Mouse (Mus musculus) heart, adult 2 months (tissue): ENCODE results near the gene Stat3. TPM values are rescaled to one million over a fixed set of nuclear protein-coding genes. Genes with fewer than 3 reads are reported as not detected.

Source experiments
- DNase-seq, 2 experiments: peaks; one replicate each; pipeline ENCODE4 v3.0.0; 2021
- H3K27ac ChIP-seq: fragments of 200-600 bp; 2 replicates; pipeline ENCODE4 v1.8.1; 2022
- H3K27me3 ChIP-seq: fragments of 200-500 bp; 2 replicates; pipeline ENCODE4 v1.6.1; 2012; ENCODE audit warnings: mild to moderate bottlenecking, low read length, inconsistent platforms, mixed read lengths; ENCODE audit not compliant: control insufficient read depth, insufficient read depth
- H3K36me3 ChIP-seq: fragments of 200-500 bp; 2 replicates; pipeline ENCODE4 v1.6.1; 2012; ENCODE audit warnings: low read length, inconsistent platforms; ENCODE audit not compliant: control insufficient read depth, insufficient read depth
- H3K4me1 ChIP-seq: fragments of 200-500 bp; 2 replicates; pipeline ENCODE4 v1.6.1; 2011; ENCODE audit warnings: low read length; ENCODE audit not compliant: control insufficient read depth, insufficient read depth
- H3K4me3 ChIP-seq: fragments of 200-600 bp; 2 replicates; pipeline ENCODE4 v1.8.1; 2022
- H3K79me2 ChIP-seq: fragments of 200-500 bp; replicated peaks from 2 replicates; pipeline ENCODE4 v1.6.1; 2012; ENCODE audit warnings: mild to moderate bottlenecking, inconsistent platforms, low read length, moderate library complexity, mixed read lengths; ENCODE audit not compliant: control insufficient read depth, insufficient read depth
- H3K9ac ChIP-seq: fragments of 200-500 bp; 2 replicates; pipeline ENCODE4 v1.6.1; 2012; ENCODE audit warnings: low read depth, mild to moderate bottlenecking, control low read depth, inconsistent platforms, low read length, mixed read lengths
- CTCF ChIP-seq: fragments of 200-600 bp; IDR thresholded peaks from 2 replicates; pipeline ENCODE4 v1.8.1; 2022; ENCODE audit warnings: antibody characterized with exemption, mild to moderate bottlenecking, moderate library complexity
- EP300 ChIP-seq: fragments of 200-500 bp; IDR thresholded peaks from 2 replicates; pipeline ENCODE4 v1.6.1; 2011; ENCODE audit warnings: low read depth, low read length, control low read depth; ENCODE audit not compliant: insufficient read depth
- POLR2A ChIP-seq: fragments of 200-500 bp; IDR thresholded peaks from 2 replicates; pipeline ENCODE4 v1.6.1; 2011; ENCODE audit warnings: mild to moderate bottlenecking, low read depth, low read length, control low read depth; ENCODE audit not compliant: insufficient read depth
- WGBS: fragments of 180-500 bp; shearing (Covaris S2); methylation state at CpG from one replicate; pipeline ENCODE4 v1.1.7; 2018; 5-methylcytosine and 5-hydroxymethylcytosine counted together
- intact Hi-C: fragments of 180-260 bp; cut with DNase I; formaldehyde crosslinking; loops from one replicate; pipeline ENCODE4 v1.15.1; 2025
- polyA plus RNA-seq: library from polyadenylated mRNA; depleted of rRNA; stranded (reverse); fragments of >200 nt; gene quantifications from 2 replicates; pipeline ENCODE4 v1.2.3, GENCODE M21; 2012
- total RNA-seq, 2 experiments: library from RNA; stranded (reverse); gene quantifications; 2 replicates each; pipeline ENCODE4 v1.2.3; 2021

The Stat3 gene
- total and polyA plus RNA-seq, 3 experiments, result 85.8 to 94.7 (median 93.0) TPM

- DNase-seq, result peak; percentile 80 to 81
- peaks cover 10% of the 10 kb centered on the region; the same call in 1 of the 2 replicates for H3K36me3 ChIP-seq
- H3K27me3 ChIP-seq, result no peaks in the 10 kb centered on the region
- peak overlapping the region; percentile 84 for H3K4me3 ChIP-seq
- peak overlapping the region; percentile 96 for H3K27ac ChIP-seq
- intact Hi-C loops, result no loop called here
- H3K9ac ChIP-seq, result peak overlapping the region; percentile 100
- 4% methylated on average over 33 of the region's 33 CpGs for WGBS
- peaks cover 5% of the 10 kb centered on the region for H3K4me1 ChIP-seq
- H3K79me2 ChIP-seq, result no peaks in the 10 kb centered on the region
- TF ChIP-seq CTCF (no peak), EP300 (no peak), POLR2A (no peak)
Measured at GRCm38 (mm10) chr11:100850778-100851528, 88.4 kb downstream of the Stat3 start.

DNA sequence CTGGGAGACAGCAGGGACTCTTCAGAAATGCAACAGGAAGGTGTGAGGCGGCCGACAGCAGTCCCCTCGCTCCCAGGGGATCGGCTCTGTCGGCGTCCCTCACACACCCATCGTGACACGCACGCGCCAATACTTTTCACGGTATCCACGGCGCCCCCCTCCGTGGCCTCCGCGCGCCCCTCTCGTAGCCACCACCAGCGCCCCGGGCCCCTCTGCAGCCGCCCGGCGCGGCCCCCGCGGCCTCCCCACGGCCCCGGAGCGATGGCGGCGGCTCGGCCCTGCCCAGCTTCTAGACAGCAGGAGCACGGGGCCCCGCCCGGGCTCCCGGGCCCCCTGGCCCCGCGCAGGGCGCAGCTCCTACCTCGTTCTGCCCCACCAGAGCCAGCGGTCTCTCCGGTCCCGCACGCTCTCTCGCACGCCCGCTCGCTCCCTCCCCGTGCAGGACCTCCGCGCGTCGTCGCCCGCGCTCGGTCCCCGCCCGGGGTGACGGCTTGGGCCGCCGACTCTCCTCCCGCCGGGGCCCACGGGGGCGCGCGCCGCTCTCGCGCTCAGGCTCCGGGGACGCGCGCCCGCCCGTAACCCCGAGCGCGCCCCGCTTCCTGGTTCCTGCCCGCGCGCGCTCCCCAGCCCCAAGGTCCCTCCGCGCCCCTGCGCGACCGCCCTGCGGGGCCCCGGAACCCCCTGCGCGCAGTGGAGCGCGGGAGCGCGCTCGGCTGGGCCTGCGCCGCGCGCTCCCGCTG, 89.1 kb downstream of the Stat3 start, which contains the start of gene Stat5b:
Stat5b (minus strand) TSS at position 687 of the 740 bp plus-strand sequence.
- peak; percentile 41; the same call in 1 of the 2 replicates for TF ChIP-seq POLR2A
- TF ChIP-seq CTCF, result no peak
- peaks cover 9% of the 10 kb centered on the region for H3K4me1 ChIP-seq
- H3K4me3 ChIP-seq, result peak within 1 kb of the TSS; percentile 84
- peak within 1 kb of the TSS; percentile 96 for H3K27ac ChIP-seq
- H3K27me3 ChIP-seq, result no peaks in the 10 kb centered on the region
- 1% methylated on average over 99 of the region's 104 CpGs for WGBS
- intact Hi-C loops, result no loop called here
- peaks cover 10% of the 10 kb centered on the region; the same call in 1 of the 2 replicates for H3K36me3 ChIP-seq
- H3K9ac ChIP-seq, result peak within 1 kb of the TSS; percentile 100
- H3K79me2 ChIP-seq, result no peaks in the 10 kb centered on the region
- peak; percentile 90 to 93 for DNase-seq

DNA sequence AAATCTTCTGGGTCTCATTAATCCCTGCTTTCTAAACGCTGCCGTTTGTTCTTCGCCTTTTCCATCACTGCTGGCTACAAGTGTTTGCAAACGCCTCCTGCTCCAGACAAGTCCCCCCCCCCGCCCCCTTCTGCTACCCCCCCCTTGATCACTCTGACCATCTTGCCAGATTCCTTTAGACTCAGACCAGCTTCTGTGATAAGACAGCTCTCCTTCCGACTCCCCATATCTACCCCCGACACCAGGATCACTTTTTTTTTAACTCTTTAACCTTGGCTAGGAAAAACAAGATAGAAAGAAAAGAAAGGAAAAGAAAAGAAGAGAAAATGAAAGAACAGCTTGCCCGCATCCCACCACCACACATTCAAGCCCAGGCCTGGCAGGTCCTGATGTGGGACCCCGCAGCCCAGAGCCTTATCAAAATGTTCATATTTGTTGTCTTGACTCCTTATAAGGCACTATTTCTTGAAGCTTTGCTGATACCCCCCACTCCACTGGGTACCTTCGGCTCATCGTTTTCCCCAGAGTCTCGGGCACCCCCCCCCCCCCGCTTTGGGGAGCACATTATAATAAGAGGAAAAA, 89.8 kb downstream of the Stat3 start:
- H3K27ac ChIP-seq, result peak overlapping the region; percentile 96
- H3K36me3 ChIP-seq, result peaks cover 10% of the 10 kb centered on the region; the same call in 1 of the 2 replicates
- TF ChIP-seq POLR2A, result no peak
- no peak for TF ChIP-seq EP300
- no peak for TF ChIP-seq CTCF
- no peaks in the 10 kb centered on the region for H3K27me3 ChIP-seq
- H3K79me2 ChIP-seq, result 0 out of 2 replicates have a peak, but pooled peaks cover 2% of the 10 kb centered on the region
- peak overlapping the region; percentile 100 for H3K9ac ChIP-seq
- H3K4me1 ChIP-seq, result peaks cover 9% of the 10 kb centered on the region
- 2% methylated on average over 13 of the region's 13 CpGs for WGBS
- intact Hi-C loops, result loop anchor here (2.0 to 5.0 kb wide), 2 partner anchors 29 to 37 kb away; no protein-coding TSS in a partner anchor
- DNase-seq, result no peak
- H3K4me3 ChIP-seq, result peak overlapping the region; percentile 84

- Histone ChIP-seq H3K36me3 (peaks cover 10% of the 10 kb centered on the region; the same call in 1 of the 2 replicates), H3K4me1 (peaks cover 9% of the 10 kb centered on the region), H3K79me2 (0 out of 2 replicates have a peak, but pooled peaks cover 2% of the 10 kb centered on the region), H3K4me3 (peak overlapping the region; percentile 84), H3K27me3 (no peaks in the 10 kb centered on the region), H3K27ac (peak overlapping the region; percentile 58), H3K9ac (peak overlapping the region; percentile 100)
- DNase-seq, result no peak
- WGBS, result 22% methylated on average over 6 of the region's 6 CpGs
- intact Hi-C loops, result loop anchor here (2.0 to 5.0 kb wide), 2 partner anchors 28 to 37 kb away; no protein-coding TSS in a partner anchor
- TF ChIP-seq CTCF (no peak), POLR2A (no peak), EP300 (no peak)
Measured at GRCm38 (mm10) chr11:100848789-100849379, 90.5 kb downstream of the Stat3 start.

GRCm38 (mm10) chr11:100848080-100848479, 91.3 kb downstream of the Stat3 start:
- peaks cover 4% of the 10 kb centered on the region; the same call in 1 of the 2 replicates for H3K79me2 ChIP-seq
- intact Hi-C loops, result loop anchor here (2.0 to 5.0 kb wide), 2 partner anchors 27 to 36 kb away; no protein-coding TSS in a partner anchor
- WGBS, result 30% methylated on average over 4 of the region's 4 CpGs
- no peak for DNase-seq
- no peak overlapping the region for H3K27ac ChIP-seq
- no peak overlapping the region for H3K9ac ChIP-seq
- peaks cover 9% of the 10 kb centered on the region for H3K4me1 ChIP-seq
- H3K27me3 ChIP-seq, result no peaks in the 10 kb centered on the region
- H3K4me3 ChIP-seq, result no peak overlapping the region
- peaks cover 10% of the 10 kb centered on the region; the same call in 1 of the 2 replicates for H3K36me3 ChIP-seq
- TF ChIP-seq POLR2A, result no peak
- no peak for TF ChIP-seq EP300
- no peak for TF ChIP-seq CTCF
